In the genomic region with DNA sequence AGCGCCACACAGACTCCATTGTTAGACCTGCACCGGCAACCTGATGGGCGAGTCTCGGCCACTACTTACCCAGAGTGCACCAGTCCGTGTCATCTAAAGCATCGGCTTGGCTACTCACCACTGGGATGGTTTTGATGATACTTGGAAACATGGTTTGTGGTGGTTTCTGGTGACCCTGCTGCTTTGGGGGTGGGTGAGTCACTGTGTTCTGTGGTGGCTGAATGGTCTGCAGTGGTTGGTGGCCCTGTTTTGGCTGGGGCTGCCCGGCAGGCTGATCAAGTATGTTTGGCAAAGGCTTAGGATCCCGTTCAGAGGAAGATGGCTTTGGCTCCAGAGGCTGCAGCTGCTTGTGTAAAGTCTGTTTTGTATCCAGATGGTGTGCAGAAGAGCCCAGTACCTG, we compare ENCODE assay signal across 32 mouse cellular contexts. TPM values are rescaled to one million over a fixed set of nuclear protein-coding genes. Genes with fewer than 3 reads are reported as not detected.
"Had no signal": no experiment of that assay in that cellular context is flagged by ENCODE, and none has a peak within 500 bp of the region (broad histone marks: within the 10 kb centered on the region; RNA-seq: fewer than 3 reads in every experiment).

No protein-coding gene starts in this region.

- H3K36me3 ChIP-seq: embryonic facial prominence, embryonic 12.5 days; embryonic facial prominence, embryonic 13.5 days; embryonic facial prominence, embryonic 15.5 days; forebrain, embryonic 10.5 days; forebrain, embryonic 12.5 days; forebrain, embryonic 15.5 days; heart, embryonic 10.5 days had no signal

- ATAC-seq: forebrain, embryonic 13.5 days; forebrain, embryonic 14.5 days; forebrain, embryonic 15.5 days; forebrain, embryonic 16.5 days; forebrain, postnatal 0 days had no signal

- H3K9ac ChIP-seq: embryonic facial prominence, embryonic 12.5 days; embryonic facial prominence, embryonic 13.5 days; embryonic facial prominence, embryonic 15.5 days; forebrain, embryonic 12.5 days; forebrain, embryonic 13.5 days; forebrain, embryonic 15.5 days; forebrain, postnatal 0 days had no signal

- H3K4me1 ChIP-seq: embryonic facial prominence, embryonic 12.5 days; embryonic facial prominence, embryonic 13.5 days; embryonic facial prominence, embryonic 15.5 days; forebrain, embryonic 12.5 days; forebrain, embryonic 13.5 days; forebrain, embryonic 15.5 days; heart, embryonic 10.5 days had no signal

- H3K27me3 ChIP-seq: embryonic facial prominence, embryonic 12.5 days; embryonic facial prominence, embryonic 13.5 days; embryonic facial prominence, embryonic 15.5 days; forebrain, embryonic 15.5 days had no signal

- H3K4me3 ChIP-seq: embryonic facial prominence, embryonic 12.5 days; embryonic facial prominence, embryonic 13.5 days; embryonic facial prominence, embryonic 15.5 days; erythroblast, embryonic 14.5 days; forebrain, embryonic 10.5 days; forebrain, embryonic 12.5 days; forebrain, embryonic 13.5 days; forebrain, embryonic 15.5 days; gastrocnemius, adult 2 months; heart, adult 2 months; heart, embryonic 10.5 days had no signal

- DNase-seq: cerebellum, adult 9-10 months; cerebellum, adult 9-11 months; cerebellum, postnatal 10 days; cerebellum, postnatal 14 days; cerebellum, postnatal 25 days; cerebellum, postnatal 36 days; embryo, embryonic 11 days; forebrain, postnatal 0 days; gastrocnemius, adult 2 months; gastrocnemius, postnatal 10 days; gastrocnemius, postnatal 14 days; gastrocnemius, postnatal 25 days; gastrocnemius, postnatal 36 days; heart, adult 18-20 months; heart, adult 2 months had no signal

- H3K9me3 ChIP-seq: embryonic facial prominence, embryonic 12.5 days; embryonic facial prominence, embryonic 13.5 days; embryonic facial prominence, embryonic 15.5 days; forebrain, embryonic 10.5 days; forebrain, embryonic 12.5 days; forebrain, embryonic 13.5 days; forebrain, embryonic 15.5 days; heart, embryonic 10.5 days had no signal

- H3K4me2 ChIP-seq: embryonic facial prominence, embryonic 12.5 days; embryonic facial prominence, embryonic 13.5 days; embryonic facial prominence, embryonic 15.5 days; forebrain, embryonic 12.5 days; forebrain, embryonic 13.5 days; forebrain, embryonic 15.5 days had no signal

- H3K27ac ChIP-seq: embryonic facial prominence, embryonic 12.5 days; embryonic facial prominence, embryonic 13.5 days; embryonic facial prominence, embryonic 15.5 days; forebrain, embryonic 10.5 days; forebrain, embryonic 12.5 days; forebrain, embryonic 13.5 days; forebrain, embryonic 15.5 days; gastrocnemius, adult 2 months; heart, adult 2 months; heart, embryonic 10.5 days had no signal

RNA-seq across cellular contexts. Expression of gene Mak, which starts 33.6 kb away (rescaled TPM):
- total RNA-seq: common myeloid progenitor, adult 5-6 weeks; gastrocnemius, adult 18-20 months; gastrocnemius, adult 2 months; gastrocnemius, adult 8-10 months; gastrocnemius, postnatal 10 days; gastrocnemius, postnatal 14 days; gastrocnemius, postnatal 25 days; gastrocnemius, postnatal 36 days; gastrocnemius, postnatal 4 days; granulocyte monocyte progenitor cell, adult 5-6 weeks; heart, adult 2 months; heart, adult 8-10 months had no signal
- polyA plus RNA-seq: erythroblast, embryonic 14.5 days had no signal
